Mouse (Mus musculus) heart, postnatal 0 days (tissue): ENCODE measurements around the gene Kcnj15. TPM values are rescaled to one million over a fixed set of nuclear protein-coding genes. Genes with fewer than 3 reads are reported as not detected.

Experiments used
- ATAC-seq: fragments of 200-750 bp; cut with Nextera tagmentation; 2 replicates; pipeline ENCODE4 v1.8.0; 2017; ENCODE audit warnings: low read depth, moderate number of reproducible peaks, moderate library complexity; ENCODE audit not compliant: insufficient read depth
- DNase-seq: peaks from one replicate; pipeline ENCODE4 v3.0.0-alpha.2; 2016; ENCODE audit warnings: low spot score
- H3K27ac ChIP-seq: fragments of 300-500 bp; sonication (generic); 2 replicates; pipeline ENCODE4 v1.5.1; 2014; ENCODE audit warnings: low read depth, mild to moderate bottlenecking
- H3K27me3 ChIP-seq: fragments of 300-500 bp; sonication (generic); 2 replicates; pipeline ENCODE4 v1.6.1; 2014; ENCODE audit warnings: low read length, mixed read lengths; ENCODE audit not compliant: control insufficient read depth, insufficient read depth
- H3K36me3 ChIP-seq: fragments of 300-500 bp; sonication (generic); replicated peaks from 2 replicates; pipeline ENCODE4 v1.6.1; 2014; ENCODE audit warnings: low read length, mixed read lengths; ENCODE audit not compliant: control insufficient read depth, insufficient read depth
- H3K4me1 ChIP-seq: fragments of 300-500 bp; sonication (generic); 2 replicates; pipeline ENCODE4 v1.6.1; 2014; ENCODE audit warnings: antibody characterized with exemption; ENCODE audit not compliant: control insufficient read depth, insufficient read depth
- H3K4me2 ChIP-seq: fragments of 300-500 bp; sonication (generic); 2 replicates; pipeline ENCODE4 v1.6.1; 2014; ENCODE audit warnings: low read depth, mild to moderate bottlenecking, low read length, moderate library complexity
- H3K4me3 ChIP-seq: fragments of 300-500 bp; sonication (generic); 2 replicates; pipeline ENCODE4 v1.5.1; 2014; ENCODE audit warnings: low read depth, low read length
- H3K9ac ChIP-seq: fragments of 300-500 bp; sonication (generic); replicated peaks from 2 replicates; pipeline ENCODE4 v1.6.1; 2014; ENCODE audit warnings: low read depth, low read length, mixed read lengths
- H3K9me3 ChIP-seq: fragments of 300-500 bp; sonication (generic); replicated peaks from 2 replicates; pipeline ENCODE4 v1.6.1; 2016; ENCODE audit warnings: low read length; ENCODE audit not compliant: control insufficient read depth
- CTCF ChIP-seq: IDR thresholded peaks from 2 replicates; pipeline ENCODE4 v1.5.1; 2016; ENCODE audit warnings: antibody characterized with exemption, control low read depth, low read depth
- EP300 ChIP-seq: IDR thresholded peaks from 2 replicates; pipeline ENCODE4 v1.6.1; 2016; ENCODE audit warnings: antibody characterized with exemption, low read depth
- WGBS: fragments of 180-500 bp; shearing (Covaris S2); extraction: QIAGEN DNeasy Blood & Tissue Kit; methylation state at CpG from one replicate; pipeline ENCODE4 v1.1.7; 2014; 5-methylcytosine and 5-hydroxymethylcytosine counted together
- polyA plus RNA-seq: library from polyadenylated mRNA; unstranded; fragments of >200 nt; fragmentation: Nextera tagmentation; extraction: Ambion mirVana; gene quantifications from 2 replicates; pipeline ENCODE4 v1.2.1, GENCODE M21; 2015
- total RNA-seq: library from RNA; depleted of rRNA; stranded (reverse); fragments of >200 nt; gene quantifications from 2 replicates; pipeline ENCODE4 v1.2.3, GENCODE M21; 2014; ENCODE audit warnings: low replicate concordance

Gene Kcnj15
- total and polyA plus RNA-seq, 2 experiments from 2014 or later = 0.79 to 1.9 TPM

GRCm38 (mm10) chr16:95292843-95293505, 35.6 kb downstream of the Kcnj15 start:
- H3K27me3 ChIP-seq = no peaks in the 10 kb centered on the region
- H3K36me3 ChIP-seq = no peaks in the 10 kb centered on the region
- 56% methylated on average over 14 of the region's 14 CpGs for WGBS
- no peak for ATAC-seq
- H3K4me2 ChIP-seq = no peak overlapping the region
- H3K4me1 ChIP-seq = peaks cover 13% of the 10 kb centered on the region; the same call in 1 of the 2 replicates
- no peak overlapping the region for H3K9ac ChIP-seq
- H3K9me3 ChIP-seq = no peaks in the 10 kb centered on the region
- H3K27ac ChIP-seq = no peak overlapping the region
- DNase-seq = no peak
- H3K4me3 ChIP-seq = no peak overlapping the region
- TF ChIP-seq CTCF = no peak
- no peak for TF ChIP-seq EP300

- Histone ChIP-seq H3K27me3 (no peaks in the 10 kb centered on the region), H3K4me3 (no peak overlapping the region), H3K4me1 (peaks cover 7% of the 10 kb centered on the region; the same call in 1 of the 2 replicates), H3K4me2 (0 out of 2 replicates have a peak overlapping the region, but pooled peaks have one; percentile 16), H3K9me3 (no peaks in the 10 kb centered on the region; the same call in 1 of the 2 replicates), H3K36me3 (no peaks in the 10 kb centered on the region), H3K9ac (no peak overlapping the region), H3K27ac (no peak overlapping the region)
- no peak for DNase-seq
- 51% methylated on average over 3 of the region's 3 CpGs for WGBS
- ATAC-seq = no peak
- TF ChIP-seq CTCF = no peak
- TF ChIP-seq EP300 = no peak
Observed at GRCm38 (mm10) chr16:95297651-95298050, 40.3 kb downstream of the Kcnj15 start.

- Histone ChIP-seq H3K9me3 (no peaks in the 10 kb centered on the region; the same call in 1 of the 2 replicates), H3K27me3 (no peaks in the 10 kb centered on the region), H3K4me2 (no peak overlapping the region), H3K4me3 (no peak overlapping the region), H3K9ac (no peak overlapping the region), H3K27ac (no peak overlapping the region), H3K4me1 (no peaks in the 10 kb centered on the region), H3K36me3 (no peaks in the 10 kb centered on the region)
- TF ChIP-seq EP300 (no peak), CTCF (no peak)
- DNase-seq (no peak), ATAC-seq (no peak)
- WGBS = 68% methylated on average over 3 of the region's 3 CpGs
Observed at GRCm38 (mm10) chr16:95301667-95302066, 44.3 kb downstream of the Kcnj15 start.

GRCm38 (mm10) chr16:95303676-95304075, 46.3 kb downstream of the Kcnj15 start:
- no peak overlapping the region for H3K4me3 ChIP-seq
- WGBS = 27% methylated on average over 9 of the region's 9 CpGs
- no peak overlapping the region for H3K9ac ChIP-seq
- H3K4me1 ChIP-seq = no peaks in the 10 kb centered on the region
- TF ChIP-seq EP300 (peak; percentile 51; the same call in 1 of the 2 replicates), CTCF (no peak)
- peak overlapping the region; percentile 36 for H3K27ac ChIP-seq
- H3K27me3 ChIP-seq = no peaks in the 10 kb centered on the region
- ATAC-seq = no peak
- no peaks in the 10 kb centered on the region for H3K36me3 ChIP-seq
- no peaks in the 10 kb centered on the region; the same call in 1 of the 2 replicates for H3K9me3 ChIP-seq
- H3K4me2 ChIP-seq = no peak overlapping the region
- DNase-seq = peak; percentile 24

GRCm38 (mm10) chr16:95307823-95308360, 50.5 kb downstream of the Kcnj15 start:
- Histone ChIP-seq H3K36me3 (no peaks in the 10 kb centered on the region), H3K27me3 (no peaks in the 10 kb centered on the region), H3K9ac (no peak overlapping the region), H3K4me2 (no peak overlapping the region), H3K27ac (no peak overlapping the region), H3K4me1 (no peaks in the 10 kb centered on the region), H3K9me3 (no peaks in the 10 kb centered on the region), H3K4me3 (no peak overlapping the region)
- DNase-seq = no peak
- TF ChIP-seq EP300 (no peak), CTCF (no peak)
- ATAC-seq = no peak
- WGBS = 60% methylated on average over 3 of the region's 3 CpGs
